Mouse (Mus musculus) MEL (cell line): ENCODE measurements around the gene Xcr1.

ENCODE experiments used
- BHLHE40 ChIP-seq: IDR thresholded peaks from 2 replicates; pipeline ENCODE4 v1.6.1; 2012; ENCODE audit warnings: low read depth, mild to moderate bottlenecking, inconsistent platforms, low read length, improper control_type of control experiment, borderline replicate concordance
- CTCF ChIP-seq, 3 experiments: IDR thresholded peaks in 2 of 3; conservative IDR thresholded peaks in 1 of 3; 2 replicates each; pipeline ENCODE4 v1.5.1; 2011 to 2012; ENCODE audit warnings: low read length in 3 of 3, low read depth in 2 of 3, mild to moderate bottlenecking in 2 of 3, improper control_type of control experiment in 1 of 3, inconsistent platforms in 1 of 3, mixed read lengths in 1 of 3, moderate library complexity in 1 of 3; ENCODE audit not compliant: control insufficient read depth in 1 of 3, insufficient read depth in 1 of 3, poor library complexity in 1 of 3, severe bottlenecking in 1 of 3
- E2F4 ChIP-seq: IDR thresholded peaks from 2 replicates; pipeline ENCODE4 v1.6.1; 2011; ENCODE audit warnings: low read depth, low read length, improper control_type of control experiment, borderline replicate concordance
- EP300 ChIP-seq, 2 experiments: IDR thresholded peaks; 2 replicates each; pipeline ENCODE4 v1.6.1; 2011; ENCODE audit warnings: improper control_type of control experiment in 2 of 2, low read length in 2 of 2, low read depth in 1 of 2, mild to moderate bottlenecking in 1 of 2
- KAT2A ChIP-seq: conservative IDR thresholded peaks from 2 replicates; pipeline ENCODE4 v1.6.1; 2012; ENCODE audit warnings: low read depth, low read length, improper control_type of control experiment, inconsistent platforms
- MAFK ChIP-seq: IDR thresholded peaks from 2 replicates; pipeline ENCODE4 v1.6.1; 2011; ENCODE audit warnings: low read depth, mild to moderate bottlenecking, low read length, improper control_type of control experiment, borderline replicate concordance
- MEF2A ChIP-seq: IDR thresholded peaks from 2 replicates; pipeline ENCODE4 v1.6.1; 2014; ENCODE audit warnings: low read depth, mild to moderate bottlenecking, inconsistent platforms, low read length, improper control_type of control experiment; ENCODE audit not compliant: poor library complexity, insufficient replicate concordance, severe bottlenecking; ENCODE audit errors: extremely low read depth
- POLR2A ChIP-seq, 2 experiments: IDR thresholded peaks; 2 replicates each; pipeline ENCODE4 v1.6.1; 2011 to 2012; ENCODE audit warnings: low read length in 2 of 2, mild to moderate bottlenecking in 2 of 2, control low read depth in 1 of 2, improper control_type of control experiment in 1 of 2, low read depth in 1 of 2, moderate library complexity in 1 of 2; ENCODE audit not compliant: control insufficient read depth in 1 of 2, insufficient read depth in 1 of 2, poor library complexity in 1 of 2
- POLR2AphosphoS2 ChIP-seq: IDR thresholded peaks from 2 replicates; pipeline ENCODE4 v1.6.1; 2011; ENCODE audit warnings: low read length, improper control_type of control experiment
- UBTF ChIP-seq: IDR thresholded peaks from 2 replicates; pipeline ENCODE4 v1.6.1; 2012; ENCODE audit warnings: low read depth, mild to moderate bottlenecking, inconsistent platforms, low read length, improper control_type of control experiment, moderate library complexity, borderline replicate concordance; ENCODE audit not compliant: insufficient read depth

DNA sequence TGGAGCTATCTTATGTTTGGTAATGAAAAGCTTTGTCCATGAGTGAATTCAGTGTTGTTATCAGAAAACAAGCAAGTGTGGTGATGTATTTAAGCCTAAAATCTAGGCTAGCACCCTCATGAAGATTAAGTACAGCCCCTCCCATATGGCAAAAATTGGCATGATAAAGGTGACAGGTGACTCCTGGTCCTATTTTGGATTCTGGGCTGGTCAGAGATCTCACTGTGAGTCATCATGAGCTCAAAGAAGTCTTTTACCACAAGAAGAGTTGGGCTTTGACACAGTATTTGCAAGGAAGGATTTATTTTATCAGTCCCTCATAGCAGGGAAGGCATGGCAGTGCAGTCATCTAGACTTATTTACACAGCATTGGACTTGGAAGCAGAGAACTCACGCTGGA lies 45.8 kb downstream of the Xcr1 start:
- no peak for TF ChIP-seq KAT2A
- no peak for TF ChIP-seq EP300 (IDR thresholded peaks at IDR 0.05; ENCODE audit: low read depth in 1 of 2, low read length in 2 of 2)
- TF ChIP-seq MAFK: no peak
- no peak for TF ChIP-seq MEF2A
- TF ChIP-seq CTCF (IDR thresholded peaks at IDR 0.05 in 2 of 3, conservative IDR thresholded peaks at IDR 0.05 in 1 of 3; ENCODE audit: control insufficient read depth in 1 of 3, insufficient read depth in 1 of 3, low read depth in 2 of 3, low read length in 3 of 3, poor library complexity in 1 of 3, severe bottlenecking in 1 of 3): no peak
- no peak for TF ChIP-seq UBTF
- TF ChIP-seq POLR2AphosphoS2: no peak
- no peak for TF ChIP-seq E2F4
- no peak for TF ChIP-seq POLR2A (IDR thresholded peaks at IDR 0.05; ENCODE audit: control insufficient read depth in 1 of 2, insufficient read depth in 1 of 2, low read depth in 1 of 2, low read length in 2 of 2, poor library complexity in 1 of 2)
- no peak for TF ChIP-seq BHLHE40
